Mouse (Mus musculus) kidney, adult 2 months (tissue): ENCODE measurements around the gene Ugt1a9.

Experiments
- CTCF ChIP-seq: fragments of 200-500 bp; conservative IDR thresholded peaks from 2 replicates; pipeline ENCODE4 v1.5.1; 2011; ENCODE audit warnings: low read depth, mild to moderate bottlenecking, control low read depth, low read length, moderate library complexity, mixed read lengths; ENCODE audit not compliant: insufficient read depth, insufficient read length
- POLR2A ChIP-seq: fragments of 200-500 bp; IDR thresholded peaks from one replicate; pipeline ENCODE4 v1.6.1; 2011; ENCODE audit warnings: low read depth, low read length, control low read depth

DNA sequence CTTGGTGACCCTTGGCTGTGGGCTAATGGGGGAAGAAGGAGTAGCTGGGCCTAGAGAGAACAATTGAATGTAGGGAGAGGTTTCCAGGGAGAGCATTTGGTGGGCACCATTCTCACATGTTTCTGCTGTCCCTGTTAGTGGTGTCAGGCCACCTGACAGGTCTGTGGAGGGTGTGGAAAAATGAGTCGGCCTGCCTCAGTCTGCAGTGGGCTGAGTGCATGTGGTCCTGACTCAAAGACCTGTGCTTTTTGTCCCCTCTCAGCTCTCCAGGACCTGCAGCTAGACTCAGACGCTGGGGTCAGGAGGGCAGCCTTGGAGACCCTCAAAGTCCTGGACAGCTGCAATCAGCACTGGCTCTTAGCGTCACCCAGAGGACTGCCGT is 189.0 kb downstream of the Ugt1a9 start:
- TF ChIP-seq POLR2A (no peak), CTCF (no peak)
